In the genomic region with DNA sequence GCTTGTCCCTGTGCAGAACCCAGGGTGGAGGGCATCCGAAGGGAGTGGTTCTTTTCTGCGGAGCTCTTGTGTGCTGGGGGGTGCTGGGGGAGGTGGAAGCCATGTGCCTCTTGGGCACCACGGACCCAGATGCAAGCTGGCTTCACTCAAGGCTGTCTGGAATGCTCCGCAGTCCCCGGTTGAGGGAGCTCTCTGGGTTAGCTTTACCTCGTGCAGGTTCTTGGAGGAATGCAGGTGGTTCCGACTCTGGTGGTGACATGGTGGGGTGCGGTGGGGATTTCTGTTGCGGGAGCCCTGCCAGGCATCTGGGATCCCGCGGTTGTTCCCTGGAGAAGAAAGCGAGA, we compare ENCODE assay signal across 9 mouse cellular contexts. TPM values are rescaled to one million over a fixed set of nuclear protein-coding genes. Genes with fewer than 3 reads are reported as not detected.
DNase-seq lines count a peak whose midpoint lies in the region; ATAC-seq lines count a peak whose summit lies in the region.
"Had no signal": no experiment of that assay in that cellular context is flagged by ENCODE, and none has a peak within 500 bp of the region (broad histone marks: within the 10 kb centered on the region; RNA-seq: fewer than 3 reads in every experiment).

No protein-coding gene starts in this region.

- peak overlapping the region; percentile 90 for H3K4me3 ChIP-seq in lung, embryonic 16.5 days (ENCODE audit: low read length)
- H3K4me3 ChIP-seq in liver, embryonic 13.5 days (replicated peaks): peak overlapping the region; percentile 95

- no peaks in the 10 kb centered on the region for H3K9me3 ChIP-seq in lung, embryonic 16.5 days (ENCODE audit: control insufficient read depth, low read length)
- no peaks in the 10 kb centered on the region for H3K9me3 ChIP-seq in liver, embryonic 13.5 days (replicated peaks)

- H3K27ac ChIP-seq in lung, embryonic 16.5 days (ENCODE audit: low read length): peak overlapping the region; percentile 95
- peak overlapping the region; percentile 95 for H3K27ac ChIP-seq in liver, embryonic 13.5 days

- H3K4me1 ChIP-seq in lung, embryonic 16.5 days (replicated peaks; ENCODE audit: control insufficient read depth, insufficient read depth, low read length): peaks cover 30% of the 10 kb centered on the region
- H3K4me1 ChIP-seq in liver, embryonic 13.5 days (replicated peaks): peaks cover 60% of the 10 kb centered on the region

- no peak for DNase-seq in frontal cortex, postnatal 25 days (ENCODE audit: low spot score in 2 of 2)
- no peak for DNase-seq in lung, postnatal 36 days
- no peak for DNase-seq in liver, embryonic 13.5 days
- no peak for DNase-seq in B cell, adult 2 months
- no peak for DNase-seq in natural killer cell, adult 2 months (ENCODE audit: low spot score in 2 of 2)

- peaks cover 24% of the 10 kb centered on the region for H3K36me3 ChIP-seq in lung, embryonic 16.5 days (ENCODE audit: control insufficient read depth, insufficient read depth, low read length)
- peaks cover 45% of the 10 kb centered on the region for H3K36me3 ChIP-seq in liver, embryonic 13.5 days

- WGBS in lung, embryonic 16.5 days: under 1% methylated on average over 12 of the region's 12 CpGs
- 4% methylated on average over 12 of the region's 12 CpGs for WGBS in liver, embryonic 13.5 days (ENCODE audit: insufficient replicate concordance)

- H3K9ac ChIP-seq in lung, embryonic 16.5 days (ENCODE audit: low read length): peak overlapping the region; percentile 92
- H3K9ac ChIP-seq in liver, embryonic 13.5 days: peak overlapping the region; percentile 97

- H3K4me2 ChIP-seq in lung, embryonic 16.5 days (ENCODE audit: low read depth, low read length): peak overlapping the region; percentile 95
- H3K4me2 ChIP-seq in liver, embryonic 13.5 days: peak overlapping the region; percentile 98

- ATAC-seq in frontal cortex, adult (ENCODE audit: low TSS enrichment): peak; percentile 20
- peak; percentile 4 for ATAC-seq in lung, embryonic 16.5 days (ENCODE audit: low read depth)
- ATAC-seq in erythroid progenitor cell, adult 5-6 weeks (replicated peaks; ENCODE audit: low FRiP score, poor library complexity, severe bottlenecking): 0 out of 2 replicates have a peak, but pooled peaks have one; percentile 11
- peak; percentile 21 for ATAC-seq in liver, embryonic 13.5 days (ENCODE audit: low read depth)

- no peaks in the 10 kb centered on the region for H3K27me3 ChIP-seq in lung, embryonic 16.5 days (ENCODE audit: control insufficient read depth, insufficient read depth, low read depth, low read length)
- H3K27me3 ChIP-seq in liver, embryonic 13.5 days: no peaks in the 10 kb centered on the region
- H3K27me3 ChIP-seq: Patski had no signal

RNA-seq across cellular contexts. Expression of gene Chd4, which starts 1.5 kb away (rescaled TPM):
- polyA plus RNA-seq in lung, embryonic 16.5 days (2015; fragmentation: Nextera tagmentation; extraction: Ambion mirVana): 58.2 and 59.4 TPM in 2 replicates
- total RNA-seq in erythroid progenitor cell, adult 5-6 weeks (2015; ENCODE audit: low replicate concordance): 49.0 and 64.2 TPM in 2 replicates
- total RNA-seq in erythroid progenitor cell, adult 5-6 weeks (2017; ENCODE audit: low replicate concordance): 176 and 220 TPM in 2 replicates
- 29.2 and 30.0 TPM in 2 replicates for polyA plus RNA-seq in liver, embryonic 13.5 days (2015; fragmentation: Nextera tagmentation; extraction: Ambion mirVana)

RNA-seq across cellular contexts. Expression of gene Lpar5, which starts 29.6 kb away (rescaled TPM):
- 0.45 and 0.49 TPM in 2 replicates for polyA plus RNA-seq in lung, embryonic 16.5 days (2015; fragmentation: Nextera tagmentation; extraction: Ambion mirVana)
- total RNA-seq in erythroid progenitor cell, adult 5-6 weeks (2015; ENCODE audit: low replicate concordance): 3.6 and 10.9 TPM in 2 replicates
- not detected in 2 replicates for total RNA-seq in erythroid progenitor cell, adult 5-6 weeks (2017; ENCODE audit: low replicate concordance)
- 1.6 and 2.1 TPM in 2 replicates for polyA plus RNA-seq in liver, embryonic 13.5 days (2015; fragmentation: Nextera tagmentation; extraction: Ambion mirVana)
- polyA plus RNA-seq: Patski had no signal

RNA-seq across cellular contexts. Expression of gene Nop2, which starts 34.4 kb away (rescaled TPM):
- polyA plus RNA-seq in lung, embryonic 16.5 days (2015; fragmentation: Nextera tagmentation; extraction: Ambion mirVana): 44.5 and 52.5 TPM in 2 replicates
- 6.7 and 17.3 TPM in 2 replicates for total RNA-seq in erythroid progenitor cell, adult 5-6 weeks (2015; ENCODE audit: low replicate concordance)
- total RNA-seq in erythroid progenitor cell, adult 5-6 weeks (2017; ENCODE audit: low replicate concordance): 5.7 and 8.9 TPM in 2 replicates
- polyA plus RNA-seq in liver, embryonic 13.5 days (2015; fragmentation: Nextera tagmentation; extraction: Ambion mirVana): 60.6 and 65.5 TPM in 2 replicates

RNA-seq across cellular contexts. Expression of gene Iffo1, which starts 47.7 kb away (rescaled TPM):
- polyA plus RNA-seq in lung, embryonic 16.5 days (2015; fragmentation: Nextera tagmentation; extraction: Ambion mirVana): 5.5 and 7.2 TPM in 2 replicates
- 5.9 and 11.5 TPM in 2 replicates for total RNA-seq in erythroid progenitor cell, adult 5-6 weeks (2015; ENCODE audit: low replicate concordance)
- total RNA-seq in erythroid progenitor cell, adult 5-6 weeks (2017; ENCODE audit: low replicate concordance): 9.7 and 15.7 TPM in 2 replicates
- 3.7 and 3.9 TPM in 2 replicates for polyA plus RNA-seq in liver, embryonic 13.5 days (2015; fragmentation: Nextera tagmentation; extraction: Ambion mirVana)

RNA-seq across cellular contexts. Expression of gene Acrbp, which starts 47.8 kb away (rescaled TPM):
- polyA plus RNA-seq in lung, embryonic 16.5 days (2015; fragmentation: Nextera tagmentation; extraction: Ambion mirVana): 12.9 and 16.4 TPM in 2 replicates
- 4.3 and 9.6 TPM in 2 replicates for total RNA-seq in erythroid progenitor cell, adult 5-6 weeks (2015; ENCODE audit: low replicate concordance)
- 0.68 and 9.4 TPM in 2 replicates for total RNA-seq in erythroid progenitor cell, adult 5-6 weeks (2017; ENCODE audit: low replicate concordance)
- polyA plus RNA-seq in liver, embryonic 13.5 days (2015; fragmentation: Nextera tagmentation; extraction: Ambion mirVana): 1.6 and 2.2 TPM in 2 replicates
